Mouse (Mus musculus): ENCODE results near the gene Ceacam16.

- TF ChIP-seq ZNF384 (IDR thresholded peaks at IDR 0.05; ENCODE audit: low read depth, low read length) (no peak), HCFC1 (IDR thresholded peaks at IDR 0.05; ENCODE audit: borderline replicate concordance, insufficient read depth, low read length) (no peak), CHD2 (IDR thresholded peaks at IDR 0.05; ENCODE audit: low read depth, low read length) (no peak), MAFK (IDR thresholded peaks at IDR 0.05; ENCODE audit: insufficient read depth, low read depth, low read length) (no peak)
Measured at GRCm38 (mm10) chr7:19809369-19809768, 51.7 kb downstream of the Ceacam16 start.

All from ES-E14 (cell line).